Mouse (Mus musculus) frontal cortex, postnatal 25 days (tissue): ENCODE data around the gene Slc26a1.
"Not testable (repeated sequence)": the region's sequence is repeated elsewhere in the genome, so short reads cannot be mapped to it uniquely, and the experiment has no call there.

Source experiments
- DNase-seq, 2 experiments: peaks; one replicate each; pipeline ENCODE4 v3.0.0; 2022; ENCODE audit warnings: low spot score in 2 of 2

Gene Slc26a1

GRCm38 (mm10) chr5:108655891-108656650 is 19.3 kb downstream of the Slc26a1 start:
- no peak for DNase-seq

- no peak for DNase-seq
These were observed 20.0 kb downstream of the Slc26a1 start for GRCm38 (mm10) chr5:108655381-108655780.

- DNase-seq, result no peak
These were observed 20.9 kb downstream of the Slc26a1 start for GRCm38 (mm10) chr5:108654444-108654990.

- DNase-seq, result peak in 1 of 2 experiments; percentile 2
These were observed 22.0 kb downstream of the Slc26a1 start for GRCm38 (mm10) chr5:108653341-108653740.

- DNase-seq, result peak in 1 of 2 experiments; percentile 14
These were observed 23.5 kb downstream of the Slc26a1 start for GRCm38 (mm10) chr5:108651823-108652222.

- DNase-seq, result no peak
These were observed 24.1 kb downstream of the Slc26a1 start for GRCm38 (mm10) chr5:108651136-108651720.

GRCm38 (mm10) chr5:108650341-108650740 is 25.0 kb downstream of the Slc26a1 start:
- DNase-seq, result no peak

GRCm38 (mm10) chr5:108648937-108649576 is 26.3 kb downstream of the Slc26a1 start:
- DNase-seq, result peak in 1 of 2 experiments; percentile 2

GRCm38 (mm10) chr5:108647820-108648465 is 27.4 kb downstream of the Slc26a1 start:
- no peak for DNase-seq

GRCm38 (mm10) chr5:108647311-108647710 is 28.1 kb downstream of the Slc26a1 start:
- no peak for DNase-seq

GRCm38 (mm10) chr5:108646343-108646660 is 29.1 kb downstream of the Slc26a1 start:
- DNase-seq, result no peak

- DNase-seq, result no peak
These were observed 29.6 kb downstream of the Slc26a1 start for GRCm38 (mm10) chr5:108645651-108646342.

GRCm38 (mm10) chr5:108643674-108644073 is 31.7 kb downstream of the Slc26a1 start:
- no peak for DNase-seq

GRCm38 (mm10) chr5:108636172-108636571 is 39.2 kb downstream of the Slc26a1 start:
- DNase-seq, result no peak

GRCm38 (mm10) chr5:108634088-108634487 is 41.3 kb downstream of the Slc26a1 start:
- DNase-seq, result not testable (repeated sequence)

- no peak for DNase-seq
These were observed 41.7 kb downstream of the Slc26a1 start for GRCm38 (mm10) chr5:108633676-108634075.

GRCm38 (mm10) chr5:108629634-108630483 is 45.5 kb downstream of the Slc26a1 start, which contains the start of the genes Gak and Tmem175:
Gene Gak (minus strand): TSS chr5:108629755.
Gene Tmem175 (plus strand): TSS chr5:108629770.
- DNase-seq, result peak; percentile 75 to 90

GRCm38 (mm10) chr5:108628891-108629633 is 46.3 kb downstream of the Slc26a1 start:
- DNase-seq, result no peak

GRCm38 (mm10) chr5:108626050-108626660 is 49.2 kb downstream of the Slc26a1 start:
- DNase-seq, result no peak
